Mouse (Mus musculus) MEL (cell line): ENCODE measurements at regions not wholly inside any gene's neighbourhood (a gene's known extent, or its start where the extent isn't known, plus 50 kb on each side); places are given as distances from the start of the nearest gene placed in this dataset.

Source experiments
- DNase-seq: peaks from one replicate; pipeline ENCODE4 v3.0.0; 2011; ENCODE audit warnings: low read depth, low spot score
- H3K27ac ChIP-seq: 2 replicates; pipeline ENCODE4 v1.5.1; 2012; ENCODE audit warnings: low read depth, mild to moderate bottlenecking, control low read depth, low read length, moderate library complexity; ENCODE audit not compliant: control insufficient read depth
- H3K27me3 ChIP-seq, 2 experiments: fragments of 150-350 bp in 1 of 2; sonication (generic) in 1 of 2; 2 replicates each; pipeline ENCODE4 v1.6.1; 2012; ENCODE audit warnings: low read length in 2 of 2, mild to moderate bottlenecking in 2 of 2, improper control_type of control experiment in 1 of 2, moderate library complexity in 1 of 2; ENCODE audit not compliant: insufficient read depth in 2 of 2, control insufficient read depth in 1 of 2
- H3K36me3 ChIP-seq, 2 experiments: 2 replicates each; pipeline ENCODE4 v1.6.1; 2012 to 2014; ENCODE audit warnings: low read length in 2 of 2, improper control_type of control experiment in 1 of 2, inconsistent platforms in 1 of 2, mild to moderate bottlenecking in 1 of 2; ENCODE audit not compliant: insufficient read depth in 2 of 2, control insufficient read depth in 1 of 2
- H3K4me1 ChIP-seq, 2 experiments: fragments of 150-350 bp in 1 of 2; sonication (generic) in 1 of 2; 2 replicates each; pipeline ENCODE4 v1.6.1; 2012; ENCODE audit warnings: low read length in 2 of 2, improper control_type of control experiment in 1 of 2, mild to moderate bottlenecking in 1 of 2; ENCODE audit not compliant: insufficient read depth in 2 of 2, control insufficient read depth in 1 of 2
- H3K4me3 ChIP-seq, 2 experiments: fragments of 150-350 bp in 1 of 2; sonication (generic) in 1 of 2; 2 replicates each; pipeline ENCODE4 v1.5.1; 2012; ENCODE audit warnings: low read depth in 2 of 2, low read length in 2 of 2, mild to moderate bottlenecking in 2 of 2, moderate library complexity in 2 of 2, control low read depth in 1 of 2, improper control_type of control experiment in 1 of 2; ENCODE audit not compliant: control insufficient read depth in 1 of 2, insufficient read depth in 1 of 2
- H3K79me2 ChIP-seq: 2 replicates; pipeline ENCODE4 v1.6.1; 2012; ENCODE audit warnings: mild to moderate bottlenecking, low read length, moderate library complexity; ENCODE audit not compliant: control insufficient read depth, poor library complexity, insufficient read depth
- H3K9ac ChIP-seq: 2 replicates; pipeline ENCODE4 v1.6.1; 2012; ENCODE audit warnings: low read depth, mild to moderate bottlenecking, control low read depth, low read length, moderate library complexity; ENCODE audit not compliant: control insufficient read depth, poor library complexity, severe bottlenecking
- H3K9me3 ChIP-seq: fragments of 150-350 bp; sonication (generic); replicated peaks from 2 replicates; pipeline ENCODE4 v1.6.1; 2012; ENCODE audit warnings: mild to moderate bottlenecking, low read length, improper control_type of control experiment, moderate library complexity; ENCODE audit not compliant: insufficient read depth
- CHD1 ChIP-seq: IDR thresholded peaks from 2 replicates; pipeline ENCODE4 v1.6.1; 2012; ENCODE audit warnings: low read depth, mild to moderate bottlenecking, inconsistent platforms, low read length, improper control_type of control experiment
- CTCF ChIP-seq, 3 experiments: IDR thresholded peaks in 2 of 3; conservative IDR thresholded peaks in 1 of 3; 2 replicates each; pipeline ENCODE4 v1.5.1; 2011 to 2012; ENCODE audit warnings: low read length in 3 of 3, low read depth in 2 of 3, mild to moderate bottlenecking in 2 of 3, improper control_type of control experiment in 1 of 3, inconsistent platforms in 1 of 3, mixed read lengths in 1 of 3, moderate library complexity in 1 of 3; ENCODE audit not compliant: control insufficient read depth in 1 of 3, insufficient read depth in 1 of 3, poor library complexity in 1 of 3, severe bottlenecking in 1 of 3
- E2F4 ChIP-seq: IDR thresholded peaks from 2 replicates; pipeline ENCODE4 v1.6.1; 2011; ENCODE audit warnings: low read depth, low read length, improper control_type of control experiment, borderline replicate concordance
- ELF1 ChIP-seq: IDR thresholded peaks from 2 replicates; pipeline ENCODE4 v1.6.1; 2014; ENCODE audit warnings: low read depth, mild to moderate bottlenecking, inconsistent platforms, low read length, improper control_type of control experiment, moderate library complexity
- ETS1 ChIP-seq: IDR thresholded peaks from 2 replicates; pipeline ENCODE4 v1.6.1; 2012; ENCODE audit warnings: low read depth, mild to moderate bottlenecking, inconsistent platforms, low read length, improper control_type of control experiment, moderate library complexity
- GABPA ChIP-seq: IDR thresholded peaks from 2 replicates; pipeline ENCODE4 v1.6.1; 2012; ENCODE audit warnings: low read depth, mild to moderate bottlenecking, inconsistent platforms, low read length, improper control_type of control experiment, moderate library complexity
- HCFC1 ChIP-seq: IDR thresholded peaks from 2 replicates; pipeline ENCODE4 v1.6.1; 2012; ENCODE audit warnings: low read depth, mild to moderate bottlenecking, inconsistent platforms, low read length, improper control_type of control experiment, moderate library complexity
- JUND ChIP-seq: IDR thresholded peaks from 2 replicates; pipeline ENCODE4 v1.6.1; 2011; ENCODE audit warnings: low read depth, mild to moderate bottlenecking, improper control_type of control experiment, low read length
- MEF2A ChIP-seq: IDR thresholded peaks from 2 replicates; pipeline ENCODE4 v1.6.1; 2014; ENCODE audit warnings: low read depth, mild to moderate bottlenecking, inconsistent platforms, low read length, improper control_type of control experiment; ENCODE audit not compliant: poor library complexity, insufficient replicate concordance, severe bottlenecking; ENCODE audit errors: extremely low read depth
- MXI1 ChIP-seq: IDR thresholded peaks from 2 replicates; pipeline ENCODE4 v1.6.1; 2011; ENCODE audit warnings: mild to moderate bottlenecking, low read depth, low read length, improper control_type of control experiment
- MYC ChIP-seq: IDR thresholded peaks from 2 replicates; pipeline ENCODE4 v1.6.1; 2011; ENCODE audit warnings: low read depth, mild to moderate bottlenecking, low read length, improper control_type of control experiment, moderate library complexity
- NELFE ChIP-seq: IDR thresholded peaks from 2 replicates; pipeline ENCODE4 v1.6.1; 2011; ENCODE audit warnings: low read depth, low read length, improper control_type of control experiment
- NRF1 ChIP-seq: IDR thresholded peaks from 2 replicates; pipeline ENCODE4 v1.6.1; 2014; ENCODE audit warnings: low read depth, mild to moderate bottlenecking, inconsistent platforms, low read length, improper control_type of control experiment, moderate library complexity; ENCODE audit not compliant: poor library complexity, insufficient read depth, severe bottlenecking
- RAD21 ChIP-seq: IDR thresholded peaks from 2 replicates; pipeline ENCODE4 v1.6.1; 2011; ENCODE audit warnings: mild to moderate bottlenecking, low read depth, low read length, improper control_type of control experiment
- SMC3 ChIP-seq: IDR thresholded peaks from 2 replicates; pipeline ENCODE4 v1.6.1; 2011; ENCODE audit warnings: low read depth, low read length, improper control_type of control experiment
- TAL1 ChIP-seq: IDR thresholded peaks from 2 replicates; pipeline ENCODE4 v1.6.1; 2012; ENCODE audit warnings: mild to moderate bottlenecking, inconsistent platforms, low read length, moderate library complexity, mixed read lengths
- TBP ChIP-seq: IDR thresholded peaks from 2 replicates; pipeline ENCODE4 v1.8.0; 2011; ENCODE audit warnings: low read depth, low read length, improper control_type of control experiment
- USF1 ChIP-seq: IDR thresholded peaks from 2 replicates; pipeline ENCODE4 v1.6.1; 2014; ENCODE audit warnings: low read depth, mild to moderate bottlenecking, inconsistent platforms, low read length, improper control_type of control experiment, moderate library complexity
- USF2 ChIP-seq, 2 experiments: IDR thresholded peaks; 2 replicates each; pipeline ENCODE4 v1.6.1; 2011 to 2012; ENCODE audit warnings: improper control_type of control experiment in 2 of 2, low read length in 2 of 2, borderline replicate concordance in 1 of 2, inconsistent platforms in 1 of 2, low read depth in 1 of 2, mild to moderate bottlenecking in 1 of 2; ENCODE audit not compliant: insufficient read depth in 1 of 2
- ZC3H11A ChIP-seq: IDR thresholded peaks from 2 replicates; pipeline ENCODE4 v1.6.1; 2012; ENCODE audit warnings: low read depth, mild to moderate bottlenecking, inconsistent platforms, low read length, improper control_type of control experiment
- ZKSCAN1 ChIP-seq: IDR thresholded peaks from 2 replicates; pipeline ENCODE4 v1.6.1; 2012; ENCODE audit warnings: low read depth, mild to moderate bottlenecking, inconsistent platforms, low read length, improper control_type of control experiment, moderate library complexity
- ZMIZ1 ChIP-seq: IDR thresholded peaks from 2 replicates; pipeline ENCODE4 v1.6.1; 2012; ENCODE audit warnings: low read depth, mild to moderate bottlenecking, inconsistent platforms, low read length, improper control_type of control experiment, moderate library complexity
- ZNF384 ChIP-seq: IDR thresholded peaks from 2 replicates; pipeline ENCODE4 v1.6.1; 2012; ENCODE audit warnings: low read depth, mild to moderate bottlenecking, inconsistent platforms, low read length, improper control_type of control experiment

DNA sequence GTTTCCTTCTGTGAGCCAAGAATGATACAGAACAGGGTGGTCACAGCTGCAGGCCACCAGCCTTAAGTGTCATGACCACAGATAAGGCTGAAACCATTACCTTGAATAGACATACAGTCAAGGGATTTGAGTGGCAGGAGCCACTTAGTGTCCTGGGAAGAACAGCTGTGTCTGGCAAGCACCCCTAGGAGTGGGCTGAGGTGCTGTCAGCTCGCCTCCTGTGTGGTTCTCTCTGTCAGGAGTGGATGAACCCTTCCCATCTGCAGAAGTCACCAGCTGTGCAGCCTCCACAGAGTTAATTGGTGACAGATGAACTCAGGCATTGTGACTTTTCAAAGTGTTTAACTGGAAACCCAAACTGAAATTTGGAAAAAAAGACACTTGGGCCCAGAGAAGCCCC is 163.2 kb upstream of the Gm3448 start:
- H3K4me3 ChIP-seq: no peak overlapping the region
- DNase-seq: no peak
- peaks cover 0 to 2% of the 10 kb centered on the region in 2 experiments; a peak in 1 of 4 replicates for H3K27me3 ChIP-seq
- H3K9ac ChIP-seq: no peak overlapping the region
- no peaks in the 10 kb centered on the region for H3K79me2 ChIP-seq
- TF ChIP-seq ZC3H11A: no peak
- TF ChIP-seq JUND: no peak
- no peak for TF ChIP-seq NRF1
- TF ChIP-seq USF2 (IDR thresholded peaks at IDR 0.05; ENCODE audit: borderline replicate concordance in 1 of 2, insufficient read depth in 1 of 2, low read depth in 1 of 2, low read length in 2 of 2): no peak
- no peak for TF ChIP-seq TBP
- no peak for TF ChIP-seq MEF2A
- no peak for TF ChIP-seq CTCF (IDR thresholded peaks at IDR 0.05 in 2 of 3, conservative IDR thresholded peaks at IDR 0.05 in 1 of 3; ENCODE audit: control insufficient read depth in 1 of 3, insufficient read depth in 1 of 3, low read depth in 2 of 3, low read length in 3 of 3, poor library complexity in 1 of 3, severe bottlenecking in 1 of 3)
- TF ChIP-seq ZMIZ1: no peak
- TF ChIP-seq ZKSCAN1: no peak
- TF ChIP-seq GABPA: no peak
- TF ChIP-seq E2F4: no peak
- no peak for TF ChIP-seq HCFC1
- H3K36me3 ChIP-seq: no peaks in the 10 kb centered on the region
- no peaks in the 10 kb centered on the region for H3K9me3 ChIP-seq
- H3K4me1 ChIP-seq: no peaks in the 10 kb centered on the region
- no peak overlapping the region for H3K27ac ChIP-seq

DNA sequence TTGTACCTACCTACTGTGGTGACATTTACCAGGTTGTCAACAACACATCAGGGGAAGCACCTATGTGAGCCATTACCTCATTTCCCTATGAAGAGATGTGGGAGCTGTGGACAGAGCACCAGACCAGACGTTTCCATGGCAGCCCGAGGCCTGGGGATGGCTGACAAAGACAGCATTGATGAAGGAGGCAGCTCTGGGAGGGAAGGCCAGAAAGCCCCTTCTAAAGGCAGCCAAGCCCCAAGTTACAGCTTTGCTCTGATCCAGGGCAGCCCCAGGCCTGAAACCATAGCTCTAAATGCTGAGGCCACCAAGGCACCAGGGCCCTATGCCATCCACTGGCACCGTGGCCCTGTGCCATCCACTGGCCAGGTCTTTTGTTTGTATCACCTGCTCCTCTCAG is 157.9 kb upstream of the Gm3448 start:
- Histone ChIP-seq H3K27me3 (peaks cover 0 to 6% of the 10 kb centered on the region in 2 experiments; a peak in 1 of 4 replicates), H3K27ac (no peak overlapping the region), H3K4me3 (no peak overlapping the region), H3K79me2 (no peaks in the 10 kb centered on the region), H3K36me3 (no peaks in the 10 kb centered on the region), H3K9me3 (no peaks in the 10 kb centered on the region), H3K4me1 (no peaks in the 10 kb centered on the region), H3K9ac (no peak overlapping the region)
- DNase-seq: no peak
- TF ChIP-seq NRF1 (no peak), MXI1 (no peak), USF1 (no peak), JUND (no peak), E2F4 (no peak), MYC (no peak), RAD21 (no peak), TBP (no peak), CTCF (IDR thresholded peaks at IDR 0.05 in 2 of 3, conservative IDR thresholded peaks at IDR 0.05 in 1 of 3; ENCODE audit: control insufficient read depth in 1 of 3, insufficient read depth in 1 of 3, low read depth in 2 of 3, low read length in 3 of 3, poor library complexity in 1 of 3, severe bottlenecking in 1 of 3) (no peak), ETS1 (no peak), ELF1 (no peak), TAL1 (no peak), ZNF384 (no peak), SMC3 (no peak), CHD1 (no peak), NELFE (no peak), MEF2A (no peak)
